Mouse (Mus musculus) embryonic facial prominence, embryonic 13.5 days (tissue): ENCODE measurements around the gene Itsn2. TPM values are rescaled to one million over a fixed set of nuclear protein-coding genes. Genes with fewer than 3 reads are reported as not detected.
"Not testable (repeated sequence)": the region's sequence is repeated elsewhere in the genome, so short reads cannot be mapped to it uniquely, and the experiment has no call there.

Experiments used
- ATAC-seq: fragments of 200-750 bp; cut with Nextera tagmentation; 2 replicates; pipeline ENCODE4 v1.8.0; 2017; ENCODE audit warnings: low read depth; ENCODE audit not compliant: insufficient number of reproducible peaks, insufficient read depth, low FRiP score, low TSS enrichment
- H3K27ac ChIP-seq: fragments of 300-500 bp; sonication (generic); 2 replicates; pipeline ENCODE4 v1.5.1; 2015; ENCODE audit warnings: moderate library complexity, mild to moderate bottlenecking, inconsistent platforms
- H3K27me3 ChIP-seq: fragments of 300-500 bp; sonication (generic); 2 replicates; pipeline ENCODE4 v1.6.1; 2015; ENCODE audit warnings: mild to moderate bottlenecking, inconsistent platforms
- H3K36me3 ChIP-seq: fragments of 300-500 bp; sonication (generic); 2 replicates; pipeline ENCODE4 v1.6.1; 2015; ENCODE audit warnings: mild to moderate bottlenecking, inconsistent platforms
- H3K4me1 ChIP-seq: fragments of 300-500 bp; sonication (generic); 2 replicates; pipeline ENCODE4 v1.6.1; 2015; ENCODE audit warnings: inconsistent platforms
- H3K4me2 ChIP-seq: fragments of 300-500 bp; sonication (generic); 2 replicates; pipeline ENCODE4 v1.6.1; 2015; ENCODE audit warnings: moderate library complexity, mild to moderate bottlenecking, inconsistent platforms
- H3K4me3 ChIP-seq: fragments of 300-500 bp; sonication (generic); 2 replicates; pipeline ENCODE4 v1.5.1; 2015; ENCODE audit warnings: mild to moderate bottlenecking, inconsistent platforms
- H3K9ac ChIP-seq: fragments of 300-500 bp; sonication (generic); 2 replicates; pipeline ENCODE4 v1.6.1; 2015; ENCODE audit warnings: mild to moderate bottlenecking, inconsistent platforms
- H3K9me3 ChIP-seq: fragments of 300-500 bp; sonication (generic); 2 replicates; pipeline ENCODE4 v1.6.1; 2016; ENCODE audit warnings: inconsistent platforms
- WGBS: fragments of 180-500 bp; shearing (Covaris S2); methylation state at CpG from one replicate; pipeline ENCODE4 v1.1.7; 2015; ENCODE audit warnings: mixed read lengths; 5-methylcytosine and 5-hydroxymethylcytosine counted together
- polyA plus RNA-seq: library from polyadenylated mRNA; unstranded; fragments of >200 nt; fragmentation: Nextera tagmentation; extraction: Ambion mirVana; gene quantifications from 2 replicates; pipeline ENCODE4 v1.2.1, GENCODE M21; 2015

The Itsn2 gene
- 32.7 and 34.0 TPM in 2 replicates for polyA plus RNA-seq

GRCm38 (mm10) chr12:4592541-4593165, at the start of gene Itsn2, which contains the start of gene Gm3625:
Gene Itsn2, plus strand, starts transcription at chr12:4592638.
Gene Gm3625, minus strand, starts transcription at chr12:4592927.
- peaks cover 20% of the 10 kb centered on the region for H3K4me1 ChIP-seq
- peak within 1 kb of the TSS; percentile 90 for H3K9ac ChIP-seq
- H3K27me3 ChIP-seq = no peaks in the 10 kb centered on the region
- no peaks in the 10 kb centered on the region for H3K9me3 ChIP-seq
- peak within 1 kb of the TSS; percentile 69 for H3K4me2 ChIP-seq
- no peaks in the 10 kb centered on the region for H3K36me3 ChIP-seq
- peak; percentile 72; the same call in 1 of the 2 replicates for ATAC-seq
- H3K27ac ChIP-seq = peak within 1 kb of the TSS; percentile 74
- peak within 1 kb of the TSS; percentile 93 for H3K4me3 ChIP-seq
- WGBS = under 1% methylated on average over 47 of the region's 49 CpGs

GRCm38 (mm10) chr12:4544400-4544919, 48.0 kb upstream of the Itsn2 start:
- H3K4me3 ChIP-seq = no peak overlapping the region
- 89% methylated on average over 5 of the region's 5 CpGs for WGBS
- H3K9ac ChIP-seq = no peak overlapping the region
- no peak overlapping the region for H3K27ac ChIP-seq
- no peaks in the 10 kb centered on the region for H3K27me3 ChIP-seq
- H3K9me3 ChIP-seq = no peaks in the 10 kb centered on the region
- no peak overlapping the region for H3K4me2 ChIP-seq
- H3K4me1 ChIP-seq = peaks cover 15% of the 10 kb centered on the region
- no peaks in the 10 kb centered on the region for H3K36me3 ChIP-seq
- no peak for ATAC-seq

- H3K27ac ChIP-seq = no peak overlapping the region
- ATAC-seq = no peak
Measured at GRCm38 (mm10) chr12:4545425-4545824, 47.0 kb upstream of the Itsn2 start.

GRCm38 (mm10) chr12:4546491-4546890, 45.9 kb upstream of the Itsn2 start:
- H3K4me3 ChIP-seq = no peak overlapping the region
- 49% methylated on average over 5 of the region's 5 CpGs for WGBS
- H3K27ac ChIP-seq = peak overlapping the region; percentile 33; the same call in 1 of the 2 replicates
- no peak overlapping the region for H3K9ac ChIP-seq
- H3K4me1 ChIP-seq = peaks cover 15% of the 10 kb centered on the region
- ATAC-seq = no peak
- H3K27me3 ChIP-seq = no peaks in the 10 kb centered on the region
- no peak overlapping the region for H3K4me2 ChIP-seq
- no peaks in the 10 kb centered on the region for H3K36me3 ChIP-seq
- H3K9me3 ChIP-seq = no peaks in the 10 kb centered on the region

More at GRCm38 (mm10) chr12:4545425-4545824, 47.0 kb upstream of the Itsn2 start:
- Histone ChIP-seq H3K4me1 (peaks cover 15% of the 10 kb centered on the region), H3K36me3 (no peaks in the 10 kb centered on the region), H3K27me3 (no peaks in the 10 kb centered on the region), H3K4me2 (no peak overlapping the region), H3K4me3 (no peak overlapping the region), H3K9me3 (no peaks in the 10 kb centered on the region), H3K9ac (no peak overlapping the region)

- no peaks in the 10 kb centered on the region for H3K36me3 ChIP-seq
- no peaks in the 10 kb centered on the region for H3K9me3 ChIP-seq
- H3K4me3 ChIP-seq = no peak overlapping the region
- WGBS = 53% methylated on average over 14 of the region's 14 CpGs
- H3K4me2 ChIP-seq = peak overlapping the region; percentile 33
- peak overlapping the region; percentile 16; the same call in 1 of the 2 replicates for H3K27ac ChIP-seq
- peaks cover 20% of the 10 kb centered on the region for H3K4me1 ChIP-seq
- no peaks in the 10 kb centered on the region for H3K27me3 ChIP-seq
- H3K9ac ChIP-seq = no peak overlapping the region
- no peak for ATAC-seq
Measured at GRCm38 (mm10) chr12:4547557-4547956, 44.9 kb upstream of the Itsn2 start.

GRCm38 (mm10) chr12:4548053-4549013, 44.1 kb upstream of the Itsn2 start:
- Histone ChIP-seq H3K27me3 (no peaks in the 10 kb centered on the region), H3K4me2 (peak overlapping the region; percentile 58), H3K9ac (0 out of 2 replicates have a peak overlapping the region, but pooled peaks have one; percentile 11), H3K9me3 (no peaks in the 10 kb centered on the region), H3K4me3 (peak overlapping the region; percentile 27), H3K27ac (no peak overlapping the region), H3K36me3 (no peaks in the 10 kb centered on the region), H3K4me1 (peaks cover 20% of the 10 kb centered on the region)
- 19% methylated on average over 18 of the region's 18 CpGs for WGBS
- ATAC-seq = peak; percentile 69; the same call in 1 of the 2 replicates

GRCm38 (mm10) chr12:4553704-4554103, 38.7 kb upstream of the Itsn2 start:
- H3K36me3 ChIP-seq, H3K4me3 ChIP-seq, H3K27me3 ChIP-seq, H3K27ac ChIP-seq, H3K9ac ChIP-seq, H3K9me3 ChIP-seq, ATAC-seq, H3K4me2 ChIP-seq: not testable (repeated sequence)
- WGBS = 88% methylated on average over 3 of the region's 3 CpGs
- peaks cover 13% of the 10 kb centered on the region for H3K4me1 ChIP-seq

- ATAC-seq = no peak
- H3K9ac ChIP-seq = no peak overlapping the region
Measured at GRCm38 (mm10) chr12:4555451-4555850, 37.0 kb upstream of the Itsn2 start.

GRCm38 (mm10) chr12:4556891-4557290, 35.5 kb upstream of the Itsn2 start:
- Histone ChIP-seq H3K36me3 (no peaks in the 10 kb centered on the region), H3K4me2 (no peak overlapping the region), H3K27me3 (no peaks in the 10 kb centered on the region), H3K27ac (no peak overlapping the region), H3K4me3 (no peak overlapping the region), H3K4me1 (peaks cover 13% of the 10 kb centered on the region), H3K9ac (no peak overlapping the region), H3K9me3 (no peaks in the 10 kb centered on the region)
- ATAC-seq = no peak
- WGBS = 84% methylated on average over 9 of the region's 9 CpGs

More at GRCm38 (mm10) chr12:4555451-4555850, 37.0 kb upstream of the Itsn2 start:
- 73% methylated on average over 5 of the region's 6 CpGs for WGBS
- Histone ChIP-seq H3K4me1 (peaks cover 17% of the 10 kb centered on the region), H3K9me3 (no peaks in the 10 kb centered on the region), H3K27me3 (no peaks in the 10 kb centered on the region), H3K4me2 (no peak overlapping the region), H3K27ac (no peak overlapping the region), H3K36me3 (no peaks in the 10 kb centered on the region), H3K4me3 (no peak overlapping the region)

- H3K27me3 ChIP-seq = no peaks in the 10 kb centered on the region
- H3K9ac ChIP-seq = no peak overlapping the region
- no peaks in the 10 kb centered on the region for H3K9me3 ChIP-seq
- no peak overlapping the region for H3K4me3 ChIP-seq
- no peak for ATAC-seq
- 71% methylated on average over 3 of the region's 3 CpGs for WGBS
- H3K4me1 ChIP-seq = peaks cover 11% of the 10 kb centered on the region
- no peaks in the 10 kb centered on the region for H3K36me3 ChIP-seq
- no peak overlapping the region for H3K27ac ChIP-seq
- H3K4me2 ChIP-seq = no peak overlapping the region
Measured at GRCm38 (mm10) chr12:4557436-4557835, 35.0 kb upstream of the Itsn2 start.

- no peaks in the 10 kb centered on the region for H3K27me3 ChIP-seq
- WGBS = 85% methylated on average over 3 of the region's 3 CpGs
- no peak for ATAC-seq
- H3K4me3 ChIP-seq = no peak overlapping the region
- H3K9ac ChIP-seq = no peak overlapping the region
- no peaks in the 10 kb centered on the region for H3K9me3 ChIP-seq
- peaks cover 11% of the 10 kb centered on the region for H3K4me1 ChIP-seq
- H3K36me3 ChIP-seq = no peaks in the 10 kb centered on the region
- H3K27ac ChIP-seq = no peak overlapping the region
- H3K4me2 ChIP-seq = no peak overlapping the region
Measured at GRCm38 (mm10) chr12:4558013-4558412, 34.4 kb upstream of the Itsn2 start.
